Mouse (Mus musculus): ENCODE measurements around the gene Adh6a.

DNA sequence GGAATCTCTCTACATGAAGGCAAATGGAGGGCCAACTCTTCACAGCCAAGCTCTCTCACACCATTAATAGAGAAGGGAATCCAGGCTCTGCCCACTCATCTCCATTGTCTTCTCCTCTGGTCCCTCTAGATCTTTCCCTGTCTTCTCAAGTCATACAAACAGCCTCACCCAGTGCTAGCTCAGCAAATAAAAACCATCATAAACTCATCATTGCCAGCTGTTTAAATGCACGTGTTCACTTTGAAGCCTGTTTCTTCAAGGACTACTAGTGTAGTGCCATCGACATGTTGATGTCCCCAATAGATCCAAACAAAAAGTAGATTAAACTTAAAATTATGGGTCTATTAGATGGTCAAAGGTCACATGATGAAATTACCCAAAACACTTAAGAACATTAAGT lies 41.8 kb upstream of the Adh6a start:
- TF ChIP-seq POLR2A (IDR thresholded peaks at IDR 0.05; ENCODE audit: insufficient read length, low read depth) (no peak), POLR2AphosphoS2 (IDR thresholded peaks at IDR 0.05; ENCODE audit: insufficient read length, low read depth) (no peak), MYOG (IDR thresholded peaks at IDR 0.05; ENCODE audit: control insufficient read depth in 1 of 3, insufficient read depth in 1 of 3, insufficient read length in 2 of 3, low read depth in 2 of 3) (no peak), USF1 (IDR thresholded peaks at IDR 0.05; ENCODE audit: low read depth) (no peak), REST (IDR thresholded peaks at IDR 0.05; ENCODE audit: insufficient read depth, insufficient read length) (no peak), TCF12 (IDR thresholded peaks at IDR 0.05; ENCODE audit: insufficient read depth, poor library complexity, severe bottlenecking) (no peak), E2F4 (IDR thresholded peaks at IDR 0.05; ENCODE audit: insufficient read depth) (no peak), TCF3 (IDR thresholded peaks at IDR 0.05; ENCODE audit: insufficient read length, low read depth) (no peak), MAX (IDR thresholded peaks at IDR 0.05; ENCODE audit: low read depth) (no peak), MYOD1 (IDR thresholded peaks at IDR 0.05; ENCODE audit: control insufficient read depth in 1 of 3, insufficient read length in 2 of 3, low read depth in 2 of 3) (no peak), CEBPB (IDR thresholded peaks at IDR 0.05; ENCODE audit: insufficient read depth, poor library complexity, severe bottlenecking) (no peak), SRF (IDR thresholded peaks at IDR 0.05; ENCODE audit: control insufficient read depth, insufficient read length, low read depth) (no peak)
